Mouse (Mus musculus): Measurements from ENCODE around the gene Zfp784.

- TF ChIP-seq CTCF (IDR thresholded peaks at IDR 0.05; ENCODE audit: low read depth, low read length) (no peak), GATA1 (IDR thresholded peaks at IDR 0.05; ENCODE audit: borderline replicate concordance, low read length) (no peak)
Observed at GRCm38 (mm10) chr7:5031496-5031895, 6.8 kb downstream of the Zfp784 start.

Data from G1E (cell line).